Mouse (Mus musculus) E14TG2a.4 (cell line): ENCODE data around the gene Insl3.

Experiments
- H3K27me3 ChIP-seq: 2 replicates; pipeline ENCODE4 v1.6.1; 2014; ENCODE audit warnings: low read length, control low read depth; ENCODE audit not compliant: insufficient read depth
- H3K36me3 ChIP-seq: 2 replicates; pipeline ENCODE4 v1.6.1; 2014; ENCODE audit warnings: low read length, control low read depth; ENCODE audit not compliant: insufficient read depth
- H3K4me1 ChIP-seq: replicated peaks from 2 replicates; pipeline ENCODE4 v1.6.1; 2014; ENCODE audit warnings: low read depth, low read length, control low read depth
- H3K4me3 ChIP-seq: replicated peaks from 2 replicates; pipeline ENCODE4 v1.5.1; 2014; ENCODE audit warnings: mild to moderate bottlenecking, low read length
- H3K9me3 ChIP-seq: 2 replicates; pipeline ENCODE4 v1.6.1; 2014; ENCODE audit warnings: low read length, control low read depth
- CTCF ChIP-seq: conservative IDR thresholded peaks from 2 replicates; pipeline ENCODE4 v1.5.1; 2014; ENCODE audit warnings: low read length
- NANOG ChIP-seq: IDR thresholded peaks from 2 replicates; pipeline ENCODE4 v1.6.1; 2014; ENCODE audit warnings: borderline replicate concordance, low read length, mixed read lengths
- POU5F1 ChIP-seq: IDR thresholded peaks from 2 replicates; pipeline ENCODE4 v1.6.1; 2014; ENCODE audit warnings: low read length, borderline replicate concordance

Gene Insl3

DNA sequence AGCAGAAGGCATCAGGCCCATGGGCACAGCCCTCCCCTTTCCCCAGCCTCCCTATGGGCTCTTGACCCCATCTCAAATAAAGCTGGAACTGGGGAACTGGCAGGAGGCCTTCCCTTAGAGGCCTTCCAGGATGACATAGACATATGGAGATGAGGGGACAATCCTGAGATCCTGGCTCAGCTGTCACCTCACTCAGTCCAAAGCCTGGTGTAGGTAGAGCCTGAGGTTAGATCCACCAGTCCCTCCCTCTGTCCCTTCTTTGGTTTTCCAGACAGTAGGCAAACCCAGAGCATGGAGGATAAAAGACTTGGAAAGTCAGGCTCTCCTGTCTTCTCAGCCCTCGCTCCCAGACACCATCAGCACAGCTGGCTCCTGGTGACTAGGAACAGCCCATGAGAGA lies 22.2 kb upstream of the Insl3 start:
- Histone ChIP-seq H3K27me3 (no peaks in the 10 kb centered on the region), H3K9me3 (no peaks in the 10 kb centered on the region), H3K36me3 (peaks cover 27% of the 10 kb centered on the region), H3K4me3 (peak overlapping the region; percentile 72; the same call in 1 of the 2 replicates), H3K4me1 (peaks cover 79% of the 10 kb centered on the region)
- TF ChIP-seq NANOG (no peak), CTCF (no peak), POU5F1 (no peak)

DNA sequence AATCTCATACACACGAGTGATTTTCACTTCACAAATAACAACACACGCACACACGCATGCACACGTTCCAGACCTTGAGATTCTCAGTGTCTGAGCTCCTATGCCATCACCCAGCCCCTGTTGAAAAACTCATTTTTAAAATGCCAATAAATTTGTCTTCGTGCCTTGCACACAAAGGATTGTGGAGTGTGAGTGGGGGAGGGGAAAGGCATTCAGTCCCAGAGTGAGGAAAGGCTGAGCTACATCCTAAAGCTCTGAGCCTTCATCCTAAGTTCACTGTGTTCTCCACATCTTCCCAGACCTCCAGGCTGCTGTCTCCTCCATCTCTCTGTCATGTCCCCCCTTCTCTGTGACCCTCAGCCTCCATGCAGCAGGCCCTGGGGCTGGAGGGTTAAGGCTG lies 21.8 kb upstream of the Insl3 start:
- no peak overlapping the region for H3K4me3 ChIP-seq
- H3K36me3 ChIP-seq, result peaks cover 23% of the 10 kb centered on the region
- H3K9me3 ChIP-seq, result no peaks in the 10 kb centered on the region
- H3K27me3 ChIP-seq, result no peaks in the 10 kb centered on the region
- TF ChIP-seq CTCF, result no peak
- no peak for TF ChIP-seq NANOG
- no peak for TF ChIP-seq POU5F1
- peaks cover 79% of the 10 kb centered on the region for H3K4me1 ChIP-seq

DNA sequence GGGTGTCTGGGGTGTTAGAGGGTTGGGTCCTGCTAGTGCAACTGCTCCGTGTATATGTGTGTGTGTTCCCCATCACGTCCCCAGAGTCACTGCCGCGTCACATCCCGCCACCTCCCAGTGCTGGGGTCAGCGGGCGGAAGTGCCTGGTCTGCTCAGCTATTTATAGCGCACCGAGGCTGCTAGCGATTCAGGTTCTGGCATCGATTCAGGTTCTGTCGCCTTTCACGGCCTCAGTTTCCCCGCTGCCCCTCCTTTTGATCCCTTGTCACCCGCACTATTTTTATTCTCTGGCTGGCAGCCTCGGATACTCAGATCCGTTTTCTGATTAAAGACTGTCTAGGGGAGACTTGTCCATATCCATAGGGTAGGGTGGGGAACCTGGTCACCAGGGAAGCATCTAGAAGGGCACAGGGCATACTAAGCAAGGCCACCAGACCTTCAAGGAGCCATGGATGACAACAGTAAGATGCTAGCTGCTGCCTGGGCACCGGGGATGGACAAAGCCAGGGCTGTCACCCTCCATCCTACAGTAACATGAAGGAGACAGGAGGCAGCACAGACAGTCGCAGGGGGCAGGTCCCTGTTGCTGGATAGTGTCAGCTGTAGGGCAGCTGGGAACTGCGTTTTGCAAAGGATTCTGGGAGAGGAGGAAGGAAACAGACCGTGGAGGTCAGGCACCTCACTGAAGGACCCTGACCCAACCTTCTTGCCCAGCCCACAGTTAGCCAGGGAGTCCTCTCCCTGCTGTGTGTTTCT lies 20.6 kb upstream of the Insl3 start:
- Histone ChIP-seq H3K9me3 (no peaks in the 10 kb centered on the region), H3K36me3 (peaks cover 11% of the 10 kb centered on the region), H3K4me1 (peaks cover 80% of the 10 kb centered on the region), H3K4me3 (peak overlapping the region; percentile 62), H3K27me3 (no peaks in the 10 kb centered on the region)
- no peak for TF ChIP-seq NANOG

DNA sequence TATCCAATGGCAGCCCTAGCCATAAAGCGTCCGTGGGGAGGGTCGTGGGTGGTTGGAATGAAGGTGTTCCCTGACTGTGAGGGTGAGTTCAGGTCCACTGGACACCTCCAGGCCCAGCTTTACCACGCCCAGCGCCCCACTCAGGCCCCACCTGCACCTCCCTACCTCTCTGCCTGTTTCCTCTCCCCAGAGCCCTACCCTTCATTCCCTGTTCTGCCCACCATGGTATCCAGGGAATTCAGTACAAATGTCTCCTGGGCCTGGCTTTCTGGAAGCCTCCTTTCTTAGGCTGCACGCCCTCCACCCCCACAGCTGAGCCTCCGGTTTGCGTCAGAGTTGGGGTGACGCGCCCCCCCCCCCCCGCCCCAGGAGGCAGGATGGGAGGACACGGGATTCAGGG lies 18.8 kb upstream of the Insl3 start:
- H3K9me3 ChIP-seq, result no peaks in the 10 kb centered on the region
- H3K27me3 ChIP-seq, result no peaks in the 10 kb centered on the region
- no peaks in the 10 kb centered on the region for H3K36me3 ChIP-seq
- H3K4me3 ChIP-seq, result peak overlapping the region; percentile 96
- peaks cover 79% of the 10 kb centered on the region for H3K4me1 ChIP-seq
- no peak for TF ChIP-seq POU5F1
- TF ChIP-seq CTCF, result no peak

DNA sequence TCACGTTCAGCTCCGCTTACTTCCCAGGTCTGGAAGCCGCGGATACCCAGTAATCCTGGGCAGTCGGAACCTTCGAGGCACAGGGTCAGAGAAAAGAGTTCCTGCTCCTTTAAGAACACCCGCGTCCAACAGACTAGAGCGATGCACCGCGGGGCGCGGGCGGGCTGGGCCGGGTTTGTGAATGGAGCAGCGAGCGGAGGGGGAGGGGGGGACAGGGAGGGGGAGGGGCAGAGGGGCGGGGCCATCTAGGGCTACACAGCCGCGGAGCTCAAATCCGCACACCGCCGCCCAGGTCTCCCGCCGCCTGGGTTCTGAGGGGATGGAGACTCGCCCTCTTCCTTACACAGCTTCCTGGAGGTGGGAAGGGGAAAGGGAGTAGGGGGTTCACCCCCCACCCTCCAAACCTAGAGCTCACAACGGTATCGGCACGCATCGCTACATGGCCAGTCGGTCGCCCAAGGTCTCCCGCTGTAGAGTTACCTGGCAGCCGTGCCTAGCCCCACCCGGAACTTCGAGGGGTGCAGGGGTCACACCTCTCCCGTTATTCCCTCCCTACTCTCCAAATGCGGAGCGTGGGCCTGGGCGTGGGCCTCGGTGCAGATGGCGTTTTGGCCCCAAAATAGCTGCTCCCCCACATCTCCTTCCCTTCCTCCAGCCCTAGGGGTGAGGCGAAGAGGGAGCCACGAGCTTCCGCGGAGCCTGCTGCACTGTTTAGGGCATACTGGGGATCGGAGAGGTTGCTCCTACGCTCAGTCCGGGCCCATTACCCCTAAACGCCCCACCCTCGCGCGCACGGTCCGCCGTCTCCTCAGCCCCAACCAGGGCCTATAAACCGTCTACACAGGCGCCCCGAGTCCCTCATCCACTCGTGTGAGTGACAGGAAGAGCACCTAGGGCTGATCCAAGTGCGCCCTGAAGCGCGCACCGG lies 18.1 kb upstream of the Insl3 start:
- H3K4me1 ChIP-seq, result peaks cover 84% of the 10 kb centered on the region
- no peaks in the 10 kb centered on the region for H3K27me3 ChIP-seq
- H3K4me3 ChIP-seq, result peak overlapping the region; percentile 96
- no peaks in the 10 kb centered on the region for H3K9me3 ChIP-seq
- no peaks in the 10 kb centered on the region for H3K36me3 ChIP-seq
- TF ChIP-seq POU5F1 (no peak), NANOG (no peak), CTCF (no peak)

DNA sequence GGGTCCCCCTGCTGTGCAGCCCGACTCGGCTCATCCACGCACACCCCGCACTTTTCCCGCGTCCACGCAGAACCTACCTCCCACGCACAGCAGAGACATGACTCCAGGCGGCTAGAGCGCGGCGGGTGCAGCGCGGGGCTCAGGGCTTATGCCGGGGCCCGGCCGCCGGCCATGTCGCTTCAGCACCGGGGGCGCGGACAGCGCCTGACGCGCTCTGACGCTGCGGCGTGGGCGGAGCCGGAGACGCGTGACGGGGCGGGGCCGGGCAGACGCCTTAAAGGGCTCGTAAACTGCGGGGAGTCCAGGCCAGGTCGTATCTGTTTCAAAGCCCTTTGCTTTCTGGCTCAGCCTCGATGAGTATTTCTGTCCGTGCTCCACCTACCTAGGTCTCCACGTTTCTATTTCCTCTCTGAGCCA lies 17.5 kb upstream of the Insl3 start, which contains the start of gene Unc13a:
Gene Unc13a, minus strand, starts transcription at position 209 of the 417 bp plus-strand sequence.
- TF ChIP-seq NANOG (no peak), CTCF (no peak), POU5F1 (no peak)
- Histone ChIP-seq H3K27me3 (no peaks in the 10 kb centered on the region), H3K4me3 (peak within 1 kb of the TSS; percentile 96), H3K9me3 (no peaks in the 10 kb centered on the region), H3K36me3 (no peaks in the 10 kb centered on the region), H3K4me1 (peaks cover 78% of the 10 kb centered on the region)

DNA sequence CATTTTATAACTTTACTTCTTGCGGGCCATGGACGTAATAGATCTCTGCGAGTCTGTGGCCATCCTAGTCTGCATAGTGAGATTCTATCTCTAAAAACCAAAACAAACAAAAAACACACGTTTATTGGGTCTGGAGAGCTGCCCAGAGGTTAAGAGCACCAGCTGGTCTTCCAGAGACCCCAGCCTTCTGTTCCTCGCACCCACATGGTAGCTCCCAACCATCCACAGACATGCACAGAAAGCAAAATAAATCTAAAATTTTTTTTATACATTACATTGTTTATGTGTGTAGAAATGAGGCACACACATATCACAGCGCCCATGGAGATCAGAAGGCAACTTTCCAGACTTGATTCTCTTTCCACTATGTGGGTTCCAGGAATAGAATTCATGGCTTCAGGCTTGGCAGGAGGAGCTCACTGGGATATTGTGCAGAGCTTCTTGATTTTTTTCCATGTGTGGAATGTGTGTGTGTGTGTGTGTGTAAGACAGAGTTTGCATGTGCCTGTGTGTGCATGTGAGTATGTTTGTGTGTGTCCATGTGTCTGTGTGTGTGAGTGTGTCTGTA lies 16.8 kb upstream of the Insl3 start:
- no peaks in the 10 kb centered on the region for H3K27me3 ChIP-seq
- H3K9me3 ChIP-seq, result no peaks in the 10 kb centered on the region
- TF ChIP-seq NANOG (no peak), CTCF (no peak), POU5F1 (no peak)
- no peaks in the 10 kb centered on the region for H3K36me3 ChIP-seq
- peak overlapping the region; percentile 96 for H3K4me3 ChIP-seq
- peaks cover 78% of the 10 kb centered on the region for H3K4me1 ChIP-seq

DNA sequence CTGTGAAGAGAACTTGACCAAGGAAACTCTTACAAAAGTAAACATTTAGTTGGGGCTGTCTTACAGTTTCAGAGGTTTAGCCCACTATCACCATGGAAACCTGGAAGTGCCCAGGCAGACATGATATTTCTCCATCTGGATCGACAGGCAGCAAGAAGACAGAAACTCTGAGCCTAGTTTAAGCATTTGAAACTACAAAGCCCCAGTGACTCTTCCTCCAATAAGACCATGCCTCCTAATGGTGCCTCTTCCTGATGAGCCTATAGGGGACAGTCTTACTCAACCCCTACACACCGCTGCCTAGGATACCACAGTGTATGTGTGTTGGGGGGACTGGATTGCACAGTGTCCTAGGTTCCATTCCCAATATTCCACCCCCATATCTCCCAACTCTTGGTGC lies 14.9 kb upstream of the Insl3 start:
- peaks cover 3% of the 10 kb centered on the region; the same call in 1 of the 2 replicates for H3K27me3 ChIP-seq
- no peak overlapping the region for H3K4me3 ChIP-seq
- no peak for TF ChIP-seq CTCF
- TF ChIP-seq POU5F1, result no peak
- TF ChIP-seq NANOG, result no peak
- H3K4me1 ChIP-seq, result peaks cover 78% of the 10 kb centered on the region
- H3K9me3 ChIP-seq, result no peaks in the 10 kb centered on the region
- peaks cover 9% of the 10 kb centered on the region for H3K36me3 ChIP-seq
